Mouse (Mus musculus) MEL (cell line): ENCODE data around the gene Tgif1. TPM values are rescaled to one million over a fixed set of nuclear protein-coding genes. Genes with fewer than 3 reads are reported as not detected.

ENCODE experiments used
- DNase-seq: peaks from one replicate; pipeline ENCODE4 v3.0.0; 2011; ENCODE audit warnings: low read depth, low spot score
- H3K27ac ChIP-seq: 2 replicates; pipeline ENCODE4 v1.5.1; 2012; ENCODE audit warnings: low read depth, mild to moderate bottlenecking, control low read depth, low read length, moderate library complexity; ENCODE audit not compliant: control insufficient read depth
- H3K27me3 ChIP-seq, 2 experiments: fragments of 150-350 bp in 1 of 2; sonication (generic) in 1 of 2; 2 replicates each; pipeline ENCODE4 v1.6.1; 2012; ENCODE audit warnings: low read length in 2 of 2, mild to moderate bottlenecking in 2 of 2, improper control_type of control experiment in 1 of 2, moderate library complexity in 1 of 2; ENCODE audit not compliant: insufficient read depth in 2 of 2, control insufficient read depth in 1 of 2
- H3K36me3 ChIP-seq, 2 experiments: 2 replicates each; pipeline ENCODE4 v1.6.1; 2012 to 2014; ENCODE audit warnings: low read length in 2 of 2, improper control_type of control experiment in 1 of 2, inconsistent platforms in 1 of 2, mild to moderate bottlenecking in 1 of 2; ENCODE audit not compliant: insufficient read depth in 2 of 2, control insufficient read depth in 1 of 2
- H3K4me1 ChIP-seq, 2 experiments: fragments of 150-350 bp in 1 of 2; sonication (generic) in 1 of 2; 2 replicates each; pipeline ENCODE4 v1.6.1; 2012; ENCODE audit warnings: low read length in 2 of 2, improper control_type of control experiment in 1 of 2, mild to moderate bottlenecking in 1 of 2; ENCODE audit not compliant: insufficient read depth in 2 of 2, control insufficient read depth in 1 of 2
- H3K4me3 ChIP-seq, 2 experiments: fragments of 150-350 bp in 1 of 2; sonication (generic) in 1 of 2; 2 replicates each; pipeline ENCODE4 v1.5.1; 2012; ENCODE audit warnings: low read depth in 2 of 2, low read length in 2 of 2, mild to moderate bottlenecking in 2 of 2, moderate library complexity in 2 of 2, control low read depth in 1 of 2, improper control_type of control experiment in 1 of 2; ENCODE audit not compliant: control insufficient read depth in 1 of 2, insufficient read depth in 1 of 2
- H3K79me2 ChIP-seq: 2 replicates; pipeline ENCODE4 v1.6.1; 2012; ENCODE audit warnings: mild to moderate bottlenecking, low read length, moderate library complexity; ENCODE audit not compliant: control insufficient read depth, poor library complexity, insufficient read depth
- H3K9ac ChIP-seq: 2 replicates; pipeline ENCODE4 v1.6.1; 2012; ENCODE audit warnings: low read depth, mild to moderate bottlenecking, control low read depth, low read length, moderate library complexity; ENCODE audit not compliant: control insufficient read depth, poor library complexity, severe bottlenecking
- H3K9me3 ChIP-seq: fragments of 150-350 bp; sonication (generic); replicated peaks from 2 replicates; pipeline ENCODE4 v1.6.1; 2012; ENCODE audit warnings: mild to moderate bottlenecking, low read length, improper control_type of control experiment, moderate library complexity; ENCODE audit not compliant: insufficient read depth
- BHLHE40 ChIP-seq: IDR thresholded peaks from 2 replicates; pipeline ENCODE4 v1.6.1; 2012; ENCODE audit warnings: low read depth, mild to moderate bottlenecking, inconsistent platforms, low read length, improper control_type of control experiment, borderline replicate concordance
- CHD2 ChIP-seq: IDR thresholded peaks from 2 replicates; pipeline ENCODE4 v1.6.1; 2011; ENCODE audit warnings: low read length, improper control_type of control experiment
- CTCF ChIP-seq, 3 experiments: IDR thresholded peaks in 2 of 3; conservative IDR thresholded peaks in 1 of 3; 2 replicates each; pipeline ENCODE4 v1.5.1; 2011 to 2012; ENCODE audit warnings: low read length in 3 of 3, low read depth in 2 of 3, mild to moderate bottlenecking in 2 of 3, improper control_type of control experiment in 1 of 3, inconsistent platforms in 1 of 3, mixed read lengths in 1 of 3, moderate library complexity in 1 of 3; ENCODE audit not compliant: control insufficient read depth in 1 of 3, insufficient read depth in 1 of 3, poor library complexity in 1 of 3, severe bottlenecking in 1 of 3
- E2F4 ChIP-seq: IDR thresholded peaks from 2 replicates; pipeline ENCODE4 v1.6.1; 2011; ENCODE audit warnings: low read depth, low read length, improper control_type of control experiment, borderline replicate concordance
- HCFC1 ChIP-seq: IDR thresholded peaks from 2 replicates; pipeline ENCODE4 v1.6.1; 2012; ENCODE audit warnings: low read depth, mild to moderate bottlenecking, inconsistent platforms, low read length, improper control_type of control experiment, moderate library complexity
- KAT2A ChIP-seq: conservative IDR thresholded peaks from 2 replicates; pipeline ENCODE4 v1.6.1; 2012; ENCODE audit warnings: low read depth, low read length, improper control_type of control experiment, inconsistent platforms
- MAZ ChIP-seq: IDR thresholded peaks from 2 replicates; pipeline ENCODE4 v1.6.1; 2012; ENCODE audit warnings: low read depth, mild to moderate bottlenecking, inconsistent platforms, low read length, improper control_type of control experiment
- MEF2A ChIP-seq: IDR thresholded peaks from 2 replicates; pipeline ENCODE4 v1.6.1; 2014; ENCODE audit warnings: low read depth, mild to moderate bottlenecking, inconsistent platforms, low read length, improper control_type of control experiment; ENCODE audit not compliant: poor library complexity, insufficient replicate concordance, severe bottlenecking; ENCODE audit errors: extremely low read depth
- NELFE ChIP-seq: IDR thresholded peaks from 2 replicates; pipeline ENCODE4 v1.6.1; 2011; ENCODE audit warnings: low read depth, low read length, improper control_type of control experiment
- RAD21 ChIP-seq: IDR thresholded peaks from 2 replicates; pipeline ENCODE4 v1.6.1; 2011; ENCODE audit warnings: mild to moderate bottlenecking, low read depth, low read length, improper control_type of control experiment
- SIN3A ChIP-seq: IDR thresholded peaks from 2 replicates; pipeline ENCODE4 v1.6.1; 2012; ENCODE audit warnings: low read length, improper control_type of control experiment, inconsistent platforms
- TAL1 ChIP-seq: IDR thresholded peaks from 2 replicates; pipeline ENCODE4 v1.6.1; 2012; ENCODE audit warnings: mild to moderate bottlenecking, inconsistent platforms, low read length, moderate library complexity, mixed read lengths
- TBP ChIP-seq: IDR thresholded peaks from 2 replicates; pipeline ENCODE4 v1.8.0; 2011; ENCODE audit warnings: low read depth, low read length, improper control_type of control experiment
- TCF12 ChIP-seq: IDR thresholded peaks from 2 replicates; pipeline ENCODE4 v1.6.1; 2014; ENCODE audit warnings: low read depth, mild to moderate bottlenecking, inconsistent platforms, low read length, improper control_type of control experiment, moderate library complexity
- USF1 ChIP-seq: IDR thresholded peaks from 2 replicates; pipeline ENCODE4 v1.6.1; 2014; ENCODE audit warnings: low read depth, mild to moderate bottlenecking, inconsistent platforms, low read length, improper control_type of control experiment, moderate library complexity
- USF2 ChIP-seq, 2 experiments: IDR thresholded peaks; 2 replicates each; pipeline ENCODE4 v1.6.1; 2011 to 2012; ENCODE audit warnings: improper control_type of control experiment in 2 of 2, low read length in 2 of 2, borderline replicate concordance in 1 of 2, inconsistent platforms in 1 of 2, low read depth in 1 of 2, mild to moderate bottlenecking in 1 of 2; ENCODE audit not compliant: insufficient read depth in 1 of 2
- ZKSCAN1 ChIP-seq: IDR thresholded peaks from 2 replicates; pipeline ENCODE4 v1.6.1; 2012; ENCODE audit warnings: low read depth, mild to moderate bottlenecking, inconsistent platforms, low read length, improper control_type of control experiment, moderate library complexity
- polyA plus RNA-seq, 2 experiments: library from polyadenylated mRNA; stranded (reverse) in 1 of 2; unstranded in 1 of 2; fragments of >175 nt in 1 of 2; fragments of >200 nt in 1 of 2; gene quantifications; 2 replicates each; pipeline versions ENCODE4 v1.2.1 to v1.2.4; 2012; ENCODE audit warnings: low replicate concordance in 2 of 2, low read depth in 1 of 2; ENCODE audit not compliant: insufficient read length in 2 of 2, insufficient read depth in 1 of 2, missing spikeins in 1 of 2
- total RNA-seq: library from RNA; depleted of rRNA; stranded (reverse); fragments of 300-350 nt; gene quantifications from 2 replicates; pipeline ENCODE4 v1.2.3, GENCODE M21; 2012

Gene Tgif1
- total and polyA plus RNA-seq, 3 experiments: 9.1 to 29.5 TPM; not detected in 1

- H3K27ac ChIP-seq: no peak overlapping the region
- no peak overlapping the region for H3K9ac ChIP-seq
- no peak overlapping the region for H3K4me3 ChIP-seq
- no peaks in the 10 kb centered on the region for H3K9me3 ChIP-seq
- no peaks in the 10 kb centered on the region for H3K79me2 ChIP-seq
- TF ChIP-seq USF2 (IDR thresholded peaks at IDR 0.05; ENCODE audit: borderline replicate concordance in 1 of 2, insufficient read depth in 1 of 2, low read depth in 1 of 2, low read length in 2 of 2) (no peak), CTCF (IDR thresholded peaks at IDR 0.05 in 2 of 3, conservative IDR thresholded peaks at IDR 0.05 in 1 of 3; ENCODE audit: control insufficient read depth in 1 of 3, insufficient read depth in 1 of 3, low read depth in 2 of 3, low read length in 3 of 3, poor library complexity in 1 of 3, severe bottlenecking in 1 of 3) (no peak), TAL1 (no peak), TCF12 (no peak), SIN3A (no peak), NELFE (no peak), USF1 (no peak), KAT2A (no peak), TBP (no peak), BHLHE40 (no peak), RAD21 (no peak), CHD2 (no peak), HCFC1 (no peak), MAZ (no peak)
- H3K36me3 ChIP-seq: no peaks in the 10 kb centered on the region; a peak in 1 of 4 replicates
- DNase-seq: no peak
- H3K4me1 ChIP-seq: peaks cover 2 to 7% of the 10 kb centered on the region in 2 experiments; a peak in 3 of 4 replicates
- no peaks in the 10 kb centered on the region for H3K27me3 ChIP-seq
Observed at GRCm38 (mm10) chr17:70831591-70831990, 21.8 kb downstream of the Tgif1 start.

DNA sequence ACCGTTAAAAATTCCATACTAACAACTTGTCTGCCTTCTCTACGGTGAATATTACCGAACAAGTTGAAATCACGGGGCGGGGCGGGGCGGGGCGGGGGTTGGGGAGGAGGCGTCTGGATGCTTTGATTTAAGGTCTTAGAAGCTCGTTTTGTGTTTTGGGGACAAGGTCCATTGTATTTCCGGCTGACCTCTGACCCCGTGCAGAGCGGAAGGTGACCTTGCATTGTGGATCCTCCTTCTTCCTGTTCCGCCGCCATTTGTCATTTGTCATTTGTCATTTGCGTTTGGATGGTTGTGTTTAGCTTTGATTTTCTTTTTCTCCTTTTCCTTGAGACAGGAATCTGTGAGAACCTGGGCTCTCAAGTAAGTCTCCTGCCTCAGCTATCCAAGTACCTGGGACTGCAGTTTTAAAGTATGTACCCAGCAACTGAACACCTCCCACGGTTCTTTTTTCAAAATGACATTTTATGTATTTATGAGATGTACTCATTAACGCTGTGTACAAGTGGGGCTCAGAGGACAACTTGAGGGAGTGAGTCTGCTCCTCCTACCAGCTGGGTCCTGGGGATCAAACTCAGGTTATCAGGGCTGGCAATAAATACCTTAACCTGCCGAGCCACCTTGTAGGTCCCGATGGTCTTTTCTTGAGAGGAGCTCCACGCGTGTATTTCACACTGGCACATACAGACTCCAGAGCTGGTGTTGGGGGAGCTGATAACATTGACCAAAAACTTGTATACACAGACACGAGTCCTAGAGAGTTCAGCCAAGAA is 23.2 kb downstream of the Tgif1 start:
- Histone ChIP-seq H3K4me3 (no peak overlapping the region), H3K79me2 (no peaks in the 10 kb centered on the region), H3K27me3 (no peaks in the 10 kb centered on the region; a peak in 1 of 4 replicates), H3K36me3 (no peaks in the 10 kb centered on the region; a peak in 1 of 4 replicates), H3K9me3 (no peaks in the 10 kb centered on the region), H3K4me1 (peaks cover 2 to 7% of the 10 kb centered on the region in 2 experiments; a peak in 3 of 4 replicates), H3K27ac (no peak overlapping the region), H3K9ac (no peak overlapping the region)
- no peak for TF ChIP-seq HCFC1
- no peak for TF ChIP-seq ZKSCAN1
- no peak for TF ChIP-seq E2F4
- no peak for TF ChIP-seq MEF2A
- DNase-seq: no peak
